Mouse (Mus musculus) ES-Bruce4 (cell line): Measurements from ENCODE around the gene Cmtm1.

ENCODE experiments used
- CTCF ChIP-seq: IDR thresholded peaks from one replicate; pipeline ENCODE4 v1.8.1; 2011; ENCODE audit warnings: low read depth, low read length
- EP300 ChIP-seq: IDR thresholded peaks from 2 replicates; pipeline ENCODE4 v1.6.1; 2011; ENCODE audit warnings: low read depth, low read length; ENCODE audit not compliant: insufficient read depth
- POLR2A ChIP-seq: IDR thresholded peaks from one replicate; pipeline ENCODE4 v1.8.1; 2011; ENCODE audit warnings: low read length; ENCODE audit not compliant: insufficient read depth

DNA sequence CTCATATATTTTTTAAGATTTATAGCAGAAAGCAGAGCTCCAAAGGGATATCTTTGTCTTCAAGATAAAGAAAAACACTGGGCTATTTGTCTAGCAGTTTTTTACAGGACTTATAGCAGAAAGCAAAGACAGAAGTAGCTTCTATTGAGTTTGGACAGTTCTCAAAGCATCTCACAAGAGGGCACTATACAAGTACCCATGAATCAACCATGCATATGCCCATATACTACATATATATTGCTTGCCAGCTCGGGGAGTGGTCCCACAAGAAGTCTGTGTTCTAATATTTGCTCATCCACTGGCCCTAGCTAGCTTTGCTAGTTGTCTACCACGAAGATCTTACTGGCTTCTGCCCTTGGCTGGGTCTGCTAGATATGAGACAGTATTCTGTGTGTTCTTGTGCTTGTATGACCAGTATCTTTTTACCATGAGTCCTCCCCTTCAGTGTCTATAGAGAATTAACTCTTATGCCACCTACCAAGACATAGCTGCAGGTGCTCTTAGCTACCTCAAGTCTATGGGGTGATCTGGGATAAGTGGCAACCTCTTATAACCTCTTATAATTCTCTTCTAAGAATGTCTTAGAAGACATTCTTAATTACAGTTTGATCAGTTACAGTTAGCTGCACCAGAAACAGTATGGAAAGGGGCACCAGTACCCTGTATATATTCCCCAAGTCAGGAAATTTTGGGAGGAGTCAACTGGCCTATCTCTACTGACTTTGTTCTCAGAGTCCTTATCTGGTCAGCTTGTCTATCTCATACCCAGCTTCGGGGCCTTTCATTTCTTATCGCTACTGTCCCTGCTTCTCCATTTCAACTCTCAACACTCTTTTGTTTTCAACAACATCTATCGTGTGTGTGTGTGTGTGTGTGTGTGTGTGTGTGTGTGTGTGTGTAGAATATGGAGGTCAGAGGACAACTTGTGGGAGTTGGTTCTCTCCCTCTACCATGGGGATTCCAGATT is 23.0 kb upstream of the Cmtm1 start:
- no peak for TF ChIP-seq CTCF
- no peak for TF ChIP-seq POLR2A
- no peak for TF ChIP-seq EP300
